Mouse (Mus musculus): ENCODE results near the gene Calcrl. TPM values are rescaled to one million over a fixed set of nuclear protein-coding genes. Genes with fewer than 3 reads are reported as not detected.

Gene Calcrl
- total RNA-seq, 2 experiments from 2014 or later, result 4.3 to 23.2 TPM

DNA sequence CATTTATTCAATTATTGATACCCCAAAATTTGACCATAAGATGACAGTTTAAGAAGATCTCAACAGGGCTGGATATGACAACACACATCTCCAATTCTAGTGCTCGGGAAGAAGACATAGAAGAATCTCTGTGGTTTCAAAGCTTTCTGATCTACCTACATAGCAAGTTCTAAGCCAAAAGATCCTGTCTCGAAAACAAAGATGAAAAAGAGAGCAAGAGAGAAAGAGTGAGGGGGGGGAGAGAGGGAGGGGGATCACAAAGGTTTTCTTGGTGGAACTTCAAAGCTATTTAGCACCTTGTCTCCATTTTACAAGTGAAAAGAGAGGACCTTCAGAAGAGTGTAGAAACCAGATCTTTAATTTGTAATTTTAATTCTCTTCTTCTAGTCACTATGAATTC is 77.8 kb downstream of the Calcrl start:
- ATAC-seq (replicated peaks; ENCODE audit: low FRiP score, low TSS enrichment, poor library complexity, severe bottlenecking), result no peak

DNA sequence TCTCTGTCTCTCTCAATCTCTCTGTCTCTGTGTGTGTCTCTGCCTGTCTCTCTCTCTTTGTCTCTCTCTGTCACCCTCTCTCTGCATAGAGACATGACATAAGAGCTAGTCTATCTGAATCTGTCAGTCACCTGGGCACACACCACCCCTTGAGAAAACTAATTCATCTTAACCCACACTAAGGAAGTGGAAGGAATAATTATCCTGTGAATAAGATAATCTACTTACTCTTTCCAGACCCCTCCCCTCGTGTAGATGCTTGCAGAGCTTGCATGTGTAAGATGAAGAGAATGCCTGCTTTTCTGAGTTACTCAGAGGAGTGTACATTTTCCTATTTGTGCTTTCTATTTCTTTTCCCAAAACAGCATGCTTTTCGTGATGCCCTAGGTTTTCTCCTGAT is 81.5 kb downstream of the Calcrl start:
- no peak for ATAC-seq (replicated peaks; ENCODE audit: low FRiP score, low TSS enrichment, poor library complexity, severe bottlenecking)

DNA sequence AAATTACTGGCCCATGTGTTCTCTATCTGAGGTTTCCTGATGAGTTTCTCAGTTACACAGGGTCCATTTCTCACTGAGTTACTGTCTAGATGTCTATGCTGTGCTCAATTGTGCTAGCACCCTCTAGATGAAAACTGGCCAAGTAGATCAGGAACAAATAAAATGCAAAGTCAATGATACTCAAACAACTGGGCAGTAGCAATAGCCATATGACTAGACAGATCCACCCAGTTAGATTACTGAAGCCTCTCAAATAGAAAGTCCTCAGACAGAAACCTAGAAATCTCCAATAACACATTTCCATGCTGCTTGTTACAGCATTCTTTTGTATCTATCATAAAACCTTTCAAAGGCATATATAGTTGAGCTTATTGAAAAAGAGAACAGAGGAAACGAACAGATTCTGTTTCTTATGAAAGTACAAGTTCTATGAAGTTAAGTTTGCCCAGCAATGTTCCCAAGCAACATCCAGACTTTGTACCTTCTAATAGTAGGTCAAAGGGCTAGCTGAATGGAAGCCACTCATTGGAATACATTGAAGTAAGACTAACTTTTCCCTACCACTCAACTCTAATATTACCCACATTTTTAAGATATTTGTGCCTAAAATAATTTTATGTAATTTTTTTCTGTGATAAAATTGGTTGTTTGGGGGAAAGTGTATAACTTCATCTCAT is 87.3 kb downstream of the Calcrl start:
- ATAC-seq (replicated peaks; ENCODE audit: low FRiP score, low TSS enrichment, poor library complexity, severe bottlenecking), result no peak

DNA sequence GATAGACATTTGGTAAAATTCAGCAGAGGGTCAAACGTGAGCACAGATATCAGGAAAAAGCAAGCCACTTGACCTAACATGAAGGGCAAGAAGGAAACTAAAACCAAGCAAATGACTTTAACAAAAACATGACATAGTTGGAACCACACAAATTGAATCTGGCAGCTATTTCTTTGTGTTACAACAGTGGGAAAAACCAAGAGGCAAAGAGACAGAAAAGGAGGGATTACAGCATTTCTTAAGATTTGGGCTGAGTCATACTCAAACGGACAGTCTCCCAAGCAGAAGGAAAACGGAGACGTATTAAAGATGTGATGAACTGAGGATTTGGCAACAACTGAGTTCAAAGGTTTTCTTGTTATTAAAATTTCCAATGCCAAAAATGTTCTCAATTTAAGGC is 88.9 kb downstream of the Calcrl start:
- ATAC-seq (replicated peaks; ENCODE audit: low FRiP score, low TSS enrichment, poor library complexity, severe bottlenecking), result no peak

DNA sequence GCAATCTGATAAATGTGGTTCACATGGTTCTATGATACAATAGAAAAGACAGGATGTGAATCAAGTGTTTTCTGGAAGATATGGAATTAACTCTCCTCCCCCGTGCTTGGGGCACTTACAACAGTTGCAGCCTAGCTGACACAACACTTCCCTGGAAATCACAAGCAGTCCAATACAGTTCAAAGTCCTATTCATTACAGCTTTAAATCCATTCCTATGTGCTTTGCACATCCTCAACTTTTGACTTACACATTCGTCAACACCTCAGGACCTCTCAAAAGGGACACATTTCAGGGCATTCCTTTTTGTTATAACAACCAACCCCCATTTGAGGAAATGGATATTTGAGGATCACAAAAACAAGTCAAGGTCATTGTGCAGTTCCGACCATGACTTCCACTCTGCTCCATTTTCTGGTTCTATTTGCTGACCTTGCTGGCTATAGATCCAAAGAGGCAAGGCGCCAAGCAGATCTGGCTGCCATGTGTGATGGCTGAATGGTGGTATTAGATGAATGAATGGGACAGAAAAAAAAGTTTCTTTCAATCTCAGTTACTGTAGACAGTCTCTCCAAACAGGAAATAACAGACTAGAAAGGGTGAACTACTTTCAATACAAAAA is 108.9 kb downstream of the Calcrl start:
- ATAC-seq (replicated peaks; ENCODE audit: low FRiP score, low TSS enrichment, poor library complexity, severe bottlenecking), result no peak

DNA sequence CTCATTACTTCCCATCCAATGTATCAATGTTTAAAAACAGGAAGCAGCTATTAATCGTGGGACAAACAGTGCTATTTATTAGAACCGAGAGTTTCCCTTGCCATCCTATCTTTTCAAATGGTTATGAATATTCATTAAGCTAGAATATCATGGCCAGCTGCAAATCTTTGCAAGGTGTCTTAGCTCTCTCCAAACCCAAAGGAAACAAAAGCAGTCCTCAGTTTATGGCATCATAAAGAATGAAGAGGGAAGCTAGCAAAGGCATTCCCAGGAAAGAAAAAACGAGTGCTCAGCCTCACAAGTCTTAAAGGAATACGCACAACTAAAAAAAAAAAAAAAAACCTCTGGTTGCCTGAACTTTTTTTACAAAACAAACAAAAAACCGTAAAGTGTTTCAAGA is 128.7 kb downstream of the Calcrl start:
- no peak for ATAC-seq (replicated peaks; ENCODE audit: low FRiP score, low TSS enrichment, poor library complexity, severe bottlenecking)

DNA sequence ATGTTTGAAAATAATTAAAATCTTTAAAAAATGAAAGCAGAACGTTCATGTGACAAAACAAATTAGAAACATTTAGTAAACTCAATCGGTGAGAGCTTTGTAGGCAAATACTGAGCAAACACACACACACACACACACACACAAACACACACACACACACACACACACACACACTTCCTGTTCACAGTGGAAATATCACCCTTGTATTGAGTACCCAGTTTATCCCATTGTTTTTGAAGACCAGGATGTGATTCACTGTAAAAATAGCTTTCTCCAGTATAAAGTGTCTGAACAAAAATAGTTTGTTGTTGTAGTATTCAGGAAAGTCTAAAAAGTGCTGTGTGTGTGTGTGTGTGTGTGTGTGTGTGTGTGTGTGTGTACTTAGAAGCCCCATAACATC is 130.1 kb downstream of the Calcrl start:
- ATAC-seq (replicated peaks; ENCODE audit: low FRiP score, low TSS enrichment, poor library complexity, severe bottlenecking), result no peak

DNA sequence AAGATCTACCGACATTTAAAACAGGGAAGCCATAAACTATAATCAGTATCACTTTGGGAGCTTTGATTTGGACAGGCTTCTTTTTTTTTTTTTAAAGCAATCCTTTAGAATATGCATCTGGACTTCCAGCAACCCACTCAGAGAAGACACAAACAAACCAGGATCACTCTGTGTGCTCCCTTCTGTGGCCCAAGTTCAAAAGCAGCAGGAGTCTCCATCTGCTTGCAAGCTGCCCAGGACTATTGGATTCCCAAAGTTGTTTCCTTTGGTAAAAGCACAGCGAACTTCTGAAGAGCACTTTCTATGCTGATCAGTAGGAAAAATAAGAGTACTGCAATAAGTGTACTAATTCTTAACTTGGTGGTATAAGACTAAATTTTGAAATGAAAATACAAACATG is 130.6 kb downstream of the Calcrl start:
- no peak for ATAC-seq (replicated peaks; ENCODE audit: low FRiP score, low TSS enrichment, poor library complexity, severe bottlenecking)

DNA sequence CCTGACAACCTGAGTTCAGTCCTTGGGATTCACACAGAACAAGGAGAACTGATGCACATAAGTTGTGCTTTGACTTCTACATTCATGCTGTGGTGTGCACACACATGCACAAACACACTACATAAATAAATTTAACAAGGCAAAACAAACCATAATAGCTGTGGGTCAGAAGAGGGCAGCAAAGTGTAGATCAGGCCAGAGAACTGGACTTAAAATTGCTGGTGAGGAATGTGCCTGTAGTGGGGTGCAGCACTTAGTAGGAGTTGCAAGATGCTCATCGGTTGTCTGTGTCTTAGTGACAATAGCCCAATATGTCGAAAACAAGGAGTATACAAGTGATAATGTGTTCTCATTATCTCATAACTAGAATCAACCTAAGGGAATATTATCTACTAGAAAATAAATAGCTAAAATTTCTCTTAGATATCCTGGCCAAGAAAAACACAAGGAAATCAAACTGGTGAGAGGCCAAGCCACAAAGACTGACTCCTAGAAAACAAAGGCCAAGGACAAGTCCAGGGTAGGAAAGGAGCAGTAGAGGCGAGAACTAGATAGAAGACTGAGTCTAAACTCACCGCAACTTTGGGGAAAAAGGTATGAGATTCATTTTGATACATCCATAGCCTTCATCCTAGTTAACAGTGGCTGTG is 132.7 kb downstream of the Calcrl start:
- peak; percentile 47; the same call in 1 of the 2 replicates for ATAC-seq (replicated peaks; ENCODE audit: low FRiP score, low TSS enrichment, poor library complexity, severe bottlenecking)

DNA sequence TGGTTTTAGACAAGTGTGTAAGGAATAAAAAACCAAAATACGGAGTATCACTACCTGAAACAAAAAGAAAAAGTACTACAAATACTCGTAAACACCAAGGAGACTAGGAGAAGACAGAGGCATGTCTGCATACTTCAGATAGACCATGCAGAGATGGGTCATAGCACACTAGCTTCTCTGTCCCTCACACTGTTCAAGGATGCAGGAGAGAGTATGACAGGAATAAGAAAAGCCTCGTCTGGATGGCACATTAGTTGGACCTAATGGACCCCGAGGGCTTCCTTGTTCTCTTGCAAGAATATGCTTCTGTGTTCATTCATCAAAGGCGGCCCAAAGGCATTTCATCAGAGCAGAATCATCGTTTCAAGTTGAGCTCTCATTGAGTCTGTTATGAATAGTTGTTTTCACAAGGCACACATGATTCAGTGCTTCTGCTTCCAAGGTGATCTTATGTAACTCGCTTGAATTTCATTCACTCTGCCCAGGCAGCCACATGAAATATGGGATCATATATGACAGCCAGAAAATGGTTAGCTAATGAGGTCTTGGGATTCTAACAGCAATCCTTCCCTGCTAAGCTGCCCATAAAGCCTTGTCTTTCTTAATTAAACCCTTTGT is 136.2 kb downstream of the Calcrl start:
- ATAC-seq (replicated peaks; ENCODE audit: low FRiP score, low TSS enrichment, poor library complexity, severe bottlenecking), result no peak

Other genes starting within 250 kb of the Calcrl start
- gene Tfpi, start 51.4 kb upstream of the Calcrl start, total RNA-seq (2014; fragmentation: Nextera tagmentation), result 15.2 and 37.8 TPM in 2 replicates
- gene Tfpi, start 51.4 kb upstream of the Calcrl start, total RNA-seq (2017), result 49.2 and 60.6 TPM in 2 replicates
- gene Ctnnd1, start 225.4 kb upstream of the Calcrl start, total RNA-seq (2014; fragmentation: Nextera tagmentation), result 24.2 and 27.2 TPM in 2 replicates
- gene Ctnnd1, start 225.4 kb upstream of the Calcrl start, total RNA-seq (2017), result 14.9 and 20.1 TPM in 2 replicates
- not detected in 2 replicates for gene Btbd18, start 233.7 kb upstream of the Calcrl start, total RNA-seq (2014; fragmentation: Nextera tagmentation)
- not detected in 2 replicates for gene Btbd18, start 233.7 kb upstream of the Calcrl start, total RNA-seq (2017)
- 164 and 169 TPM in 2 replicates for gene Selenoh, start 245.4 kb upstream of the Calcrl start, total RNA-seq (2014; fragmentation: Nextera tagmentation)
- gene Selenoh, start 245.4 kb upstream of the Calcrl start, total RNA-seq (2017), result 70.6 and 79.2 TPM in 2 replicates

All from megakaryocyte-erythroid progenitor cell, adult 5-6 weeks (primary cell).